Mouse (Mus musculus) embryonic fibroblast, embryonic 13.5 days (primary cell): ENCODE measurements around the gene Ighmbp2.

Experiments used
- CTCF ChIP-seq: IDR thresholded peaks from 2 replicates; pipeline ENCODE4 v1.5.1; 2011; ENCODE audit warnings: mild to moderate bottlenecking, control low read depth, low read length, moderate library complexity, borderline replicate concordance; ENCODE audit not compliant: insufficient read depth
- POLR2A ChIP-seq: IDR thresholded peaks from 2 replicates; pipeline ENCODE4 v1.6.1; 2011; ENCODE audit warnings: low read depth, mild to moderate bottlenecking, control low read depth, low read length, moderate library complexity

DNA sequence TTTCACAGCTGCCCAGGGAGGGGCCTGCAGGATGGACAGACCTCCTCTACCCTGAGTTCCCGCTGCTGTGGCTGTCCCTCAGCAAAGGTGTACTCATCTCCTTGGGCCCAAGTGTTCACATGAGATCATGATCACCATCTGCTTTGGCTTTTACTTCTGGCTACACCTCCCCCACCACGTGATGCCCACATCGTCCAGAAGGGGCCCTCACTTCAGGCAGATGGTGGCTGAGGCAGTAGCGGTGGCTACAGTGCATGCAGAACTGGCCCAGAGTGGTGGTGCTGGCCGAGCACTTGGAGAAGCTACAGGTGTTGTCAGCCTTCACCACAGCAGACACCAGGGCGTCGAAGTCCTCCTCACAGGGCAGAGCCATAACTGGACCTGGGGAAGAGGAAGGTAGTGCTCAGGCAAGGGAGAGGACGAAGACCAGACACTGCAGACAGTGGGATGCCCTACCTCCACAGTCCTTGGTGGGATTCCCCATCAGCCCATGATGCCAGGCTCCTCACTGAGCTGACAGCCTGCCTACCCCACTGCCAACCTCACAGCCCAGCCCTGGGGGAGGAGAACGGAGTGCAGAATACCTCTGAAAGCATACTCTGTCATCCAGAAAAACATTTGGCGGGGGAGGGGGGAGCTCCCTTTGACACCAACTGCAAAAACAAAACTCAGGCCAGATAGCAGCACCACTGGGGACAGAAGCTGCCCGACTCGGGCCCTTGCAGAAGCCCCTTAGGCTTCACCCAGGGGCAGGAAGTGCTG, 20.9 kb downstream of the Ighmbp2 start:
- TF ChIP-seq POLR2A (no peak), CTCF (no peak)
